Mouse (Mus musculus) bone marrow macrophage, adult 2 months (primary cell): Measurements from ENCODE around the gene Fam118b. TPM values are rescaled to one million over a fixed set of nuclear protein-coding genes. Genes with fewer than 3 reads are reported as not detected.

Experiments used
- H3K27ac ChIP-seq: 2 replicates; pipeline ENCODE4 v1.5.1; 2012; ENCODE audit warnings: low read depth, low read length; ENCODE audit not compliant: insufficient read depth
- H3K4me1 ChIP-seq: 2 replicates; pipeline ENCODE4 v1.6.1; 2012; ENCODE audit warnings: low read length; ENCODE audit not compliant: control insufficient read depth, insufficient read depth
- H3K4me3 ChIP-seq: 2 replicates; pipeline ENCODE4 v1.5.1; 2012; ENCODE audit warnings: mild to moderate bottlenecking, low read length, moderate library complexity; ENCODE audit not compliant: insufficient read depth
- CTCF ChIP-seq: IDR thresholded peaks from 2 replicates; pipeline ENCODE4 v1.5.1; 2012; ENCODE audit warnings: low read depth, mild to moderate bottlenecking, low read length, moderate library complexity
- POLR2A ChIP-seq: IDR thresholded peaks from 2 replicates; pipeline ENCODE4 v1.6.1; 2012; ENCODE audit warnings: mild to moderate bottlenecking, low read depth, low read length, borderline replicate concordance
- polyA plus RNA-seq: library from polyadenylated mRNA; stranded (reverse); fragments of >200 nt; gene quantifications from 2 replicates; pipeline ENCODE4 v1.2.4, GENCODE M21; 2012; ENCODE audit not compliant: missing spikeins, insufficient read depth, insufficient read length

The Fam118b gene
- polyA plus RNA-seq, 1 experiment, result 42.1 TPM

GRCm38 (mm10) chr9:35182832-35183231 is 84.8 kb downstream of the Fam118b start:
- Histone ChIP-seq H3K27ac (peak overlapping the region; percentile 60), H3K4me1 (peaks cover 23% of the 10 kb centered on the region), H3K4me3 (no peak overlapping the region)
- TF ChIP-seq CTCF (no peak), POLR2A (no peak)

GRCm38 (mm10) chr9:35176124-35176659 is 91.4 kb downstream of the Fam118b start:
- no peak for TF ChIP-seq CTCF
- no peak overlapping the region for H3K27ac ChIP-seq
- H3K4me1 ChIP-seq, result peaks cover 13% of the 10 kb centered on the region
- peak overlapping the region; percentile 82 for H3K4me3 ChIP-seq

- H3K4me1 ChIP-seq, result peaks cover 13% of the 10 kb centered on the region
- TF ChIP-seq CTCF (no peak), POLR2A (no peak)
- peak within 1 kb of the TSS; percentile 73 for H3K27ac ChIP-seq
- H3K4me3 ChIP-seq, result peak within 1 kb of the TSS; percentile 82
Measured at GRCm38 (mm10) chr9:35175251-35176123, 92.1 kb downstream of the Fam118b start, which contains the start of gene Dcps. Gene Dcps (minus strand): TSS chr9:35176061.

GRCm38 (mm10) chr9:35173331-35173730 is 94.3 kb downstream of the Fam118b start:
- H3K4me3 ChIP-seq, result no peak overlapping the region
- H3K4me1 ChIP-seq, result peaks cover 12% of the 10 kb centered on the region
- TF ChIP-seq CTCF, result no peak
- TF ChIP-seq POLR2A, result no peak
- no peak overlapping the region for H3K27ac ChIP-seq

GRCm38 (mm10) chr9:35170071-35170470 is 97.5 kb downstream of the Fam118b start:
- TF ChIP-seq CTCF (no peak), POLR2A (no peak)
- Histone ChIP-seq H3K27ac (no peak overlapping the region), H3K4me1 (peaks cover 9% of the 10 kb centered on the region), H3K4me3 (no peak overlapping the region)

Other genes with a start within 250 kb of the Fam118b start
- gene St3gal4, start 148.5 kb downstream of the Fam118b start, polyA plus RNA-seq, result 36.0 and 37.0 TPM in 2 replicates
- 23.4 and 24.3 TPM in 2 replicates for gene Dcps, start 91.7 kb downstream of the Fam118b start, polyA plus RNA-seq
- gene Srpr, start 67.6 kb downstream of the Fam118b start, polyA plus RNA-seq, result 57.1 and 67.5 TPM in 2 replicates
- 8.5 and 9.5 TPM in 2 replicates for gene Tirap, start 67.5 kb downstream of the Fam118b start, polyA plus RNA-seq
- 19.1 and 24.6 TPM in 2 replicates for gene Foxred1, start 56.8 kb downstream of the Fam118b start, polyA plus RNA-seq
- 23.9 and 24.3 TPM in 2 replicates for gene Rpusd4, start 60 bp upstream of the Fam118b start, polyA plus RNA-seq
- 0.20 and 0.75 TPM in 2 replicates for gene Cdon, start 153.3 kb upstream of the Fam118b start, polyA plus RNA-seq